In the genomic region with DNA sequence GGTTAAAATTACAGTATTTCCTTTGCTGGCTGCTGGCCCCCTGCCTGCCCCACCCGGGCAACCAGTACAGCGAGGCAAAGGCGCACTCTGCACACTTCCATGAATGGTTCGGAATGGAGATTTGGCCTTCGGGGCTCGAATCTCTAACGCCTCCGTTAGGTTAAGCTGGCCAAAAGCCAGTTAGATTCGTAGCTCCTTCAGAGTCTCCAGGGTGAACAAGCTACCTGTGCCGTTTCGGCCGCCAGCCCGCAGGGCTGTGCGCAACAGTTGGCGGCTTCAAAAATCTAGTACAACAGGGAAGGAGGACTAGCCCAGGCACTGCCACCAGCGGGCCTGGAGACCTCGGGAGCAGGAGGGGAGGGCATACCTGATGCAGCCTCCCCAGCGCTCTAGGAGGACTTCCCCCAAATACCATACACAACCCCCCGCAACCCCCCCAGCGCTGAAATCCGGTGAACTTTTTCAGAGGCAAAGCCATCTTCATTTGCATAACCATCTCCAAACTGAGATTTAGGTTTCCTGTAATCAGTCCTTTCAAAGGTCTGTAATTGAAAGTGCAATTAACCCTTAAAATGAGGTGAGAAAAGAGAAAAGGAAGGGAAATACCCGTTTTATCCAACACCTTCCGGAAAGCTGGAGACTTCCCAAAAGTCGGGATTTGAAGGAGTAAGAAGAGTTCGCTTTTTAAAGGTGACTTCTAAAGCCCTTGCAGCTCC, we compare ENCODE assay signal across 8 mouse cellular contexts. TPM values are rescaled to one million over a fixed set of nuclear protein-coding genes. Genes with fewer than 3 reads are reported as not detected.
DNase-seq lines count a peak whose midpoint lies in the region; ATAC-seq and TF ChIP-seq lines count a peak whose summit lies in the region.

No protein-coding gene starts in this region.

- H3K4me1 ChIP-seq in embryonic facial prominence, embryonic 10.5 days = peaks cover 6% of the 10 kb centered on the region
- H3K4me1 ChIP-seq in liver, embryonic 11.5 days (replicated peaks; ENCODE audit: control insufficient read depth, insufficient read depth, low read length) = no peaks in the 10 kb centered on the region
- H3K4me1 ChIP-seq in olfactory bulb, adult 2 months (ENCODE audit: control insufficient read depth, insufficient read depth, low read length) = peaks cover 12% of the 10 kb centered on the region

- no peaks in the 10 kb centered on the region for H3K9me3 ChIP-seq in embryonic facial prominence, embryonic 10.5 days
- H3K9me3 ChIP-seq in liver, embryonic 11.5 days (ENCODE audit: control insufficient read depth, low read length) = no peaks in the 10 kb centered on the region

- ATAC-seq in liver, embryonic 11.5 days (replicated peaks; ENCODE audit: low FRiP score) = no peak
- ATAC-seq in erythroid progenitor cell, adult 5-6 weeks (replicated peaks; ENCODE audit: low FRiP score, poor library complexity, severe bottlenecking) = no peak

- H3K4me3 ChIP-seq in embryonic facial prominence, embryonic 10.5 days = peak overlapping the region; percentile 66
- peak overlapping the region; percentile 61 for H3K4me3 ChIP-seq in liver, embryonic 11.5 days (ENCODE audit: low read depth, low read length)
- peak overlapping the region; percentile 50 for H3K4me3 ChIP-seq in olfactory bulb, adult 2 months (ENCODE audit: insufficient read depth, low read depth, low read length)

- H3K36me3 ChIP-seq in embryonic facial prominence, embryonic 10.5 days (replicated peaks) = no peaks in the 10 kb centered on the region
- no peaks in the 10 kb centered on the region for H3K36me3 ChIP-seq in liver, embryonic 11.5 days (ENCODE audit: control insufficient read depth, insufficient read depth, low read length)

- peak overlapping the region; percentile 86 for H3K27ac ChIP-seq in embryonic facial prominence, embryonic 10.5 days (replicated peaks)
- no peak overlapping the region for H3K27ac ChIP-seq in liver, embryonic 11.5 days (ENCODE audit: low read depth, low read length)
- H3K27ac ChIP-seq in olfactory bulb, adult 2 months (ENCODE audit: insufficient read depth, low read depth, low read length) = no peak overlapping the region

- no peak for TF ChIP-seq POLR2A in olfactory bulb, adult 2 months (IDR thresholded peaks at IDR 0.05; ENCODE audit: insufficient read depth, low read depth, low read length)

- WGBS in embryonic facial prominence, embryonic 10.5 days = 15% methylated on average over 25 of the region's 25 CpGs
- 16% methylated on average over 25 of the region's 25 CpGs for WGBS in liver, embryonic 11.5 days
- WGBS in olfactory bulb, adult 2 months = 21% methylated on average over 25 of the region's 25 CpGs

- intact Hi-C loops in heart, postnatal 25 days (cut with DNase I) = loop anchor here (2.0 to 5.0 kb wide), 3 partner anchors 46 to 1145 kb away; partner anchors contain the start of gene Rap2c
- intact Hi-C loops in heart, postnatal 10 days (cut with DNase I) = loop anchor here (5.0 kb wide), 1 partner anchor 209 kb away; no protein-coding TSS in a partner anchor

- peaks cover 58% of the 10 kb centered on the region for H3K27me3 ChIP-seq in embryonic facial prominence, embryonic 10.5 days (replicated peaks; ENCODE audit: low read depth, poor library complexity, severe bottlenecking)
- peaks cover 18% of the 10 kb centered on the region for H3K27me3 ChIP-seq in liver, embryonic 11.5 days (replicated peaks; ENCODE audit: control insufficient read depth, insufficient read depth, low read length)

- DNase-seq in heart, adult 11 months = peak; percentile 86
- no peak for DNase-seq in heart, postnatal 25 days (ENCODE audit: low spot score)
- peak; percentile 43 for DNase-seq in embryonic facial prominence, embryonic 10.5 days (ENCODE audit: low spot score)
- DNase-seq in heart, postnatal 10 days = peak; percentile 31 to 33
- DNase-seq in liver, embryonic 11.5 days (ENCODE audit: low spot score) = no peak
- no peak for DNase-seq in natural killer cell, adult 2 months (ENCODE audit: low spot score in 2 of 2)

- H3K9ac ChIP-seq in liver, embryonic 11.5 days (ENCODE audit: low read depth, low read length) = peak overlapping the region; percentile 74; the same call in 1 of the 2 replicates

- peak overlapping the region; percentile 80 for H3K4me2 ChIP-seq in liver, embryonic 11.5 days

- no peak for TF ChIP-seq CTCF in olfactory bulb, adult 2 months (IDR thresholded peaks at IDR 0.05; ENCODE audit: insufficient read depth, low read depth, low read length)

RNA-seq across cellular contexts. Expression of gene Gpc4, which starts 1.5 kb away (rescaled TPM):
- total RNA-seq in heart, postnatal 25 days (2021) = 10 to 100 TPM; 43.0 to 44.4 TPM
- polyA plus RNA-seq in embryonic facial prominence, embryonic 10.5 days (2016; fragmentation: Nextera tagmentation; extraction: Ambion mirVana) = 35.3 and 36.2 TPM in 2 replicates
- total RNA-seq in heart, postnatal 10 days (2021) = 10 to 100 TPM; 51.6 to 55.4 TPM
- 11.5 and 13.4 TPM in 2 replicates for polyA plus RNA-seq in liver, embryonic 11.5 days (2014; fragmentation: Nextera tagmentation; extraction: Ambion mirVana)
- polyA plus RNA-seq in olfactory bulb, adult 2 months (2012; ENCODE audit: insufficient read depth, insufficient read length, low replicate concordance, missing spikeins) = not detected in 2 replicates
- total RNA-seq in erythroid progenitor cell, adult 5-6 weeks (2015; ENCODE audit: low replicate concordance) = 10.1 and 17.6 TPM in 2 replicates
- total RNA-seq in erythroid progenitor cell, adult 5-6 weeks (2017; ENCODE audit: low replicate concordance) = 6.8 and 7.1 TPM in 2 replicates

Comparison
In these comparisons a context has a peak if more than half of its experiments do, and no peak if none do; other contexts are left out.
1. DNase-seq: peak in heart, adult 11 months (single experiment), embryonic facial prominence, embryonic 10.5 days (single experiment) and heart, postnatal 10 days (2 of 2); none in heart, postnatal 25 days (single experiment), liver, embryonic 11.5 days (single experiment) and natural killer cell, adult 2 months (0 of 2).
2. Peak in every context shown above with its lines, with median percentiles within 50 percentile points of each other: H3K4me3 ChIP-seq.